Mouse (Mus musculus) gastrocnemius, adult 8-10 months (tissue): Measurements from ENCODE around the gene Prm2. TPM values are rescaled to one million over a fixed set of nuclear protein-coding genes. Genes with fewer than 3 reads are reported as not detected.

ENCODE experiments used
- total RNA-seq, 4 experiments: library from RNA; stranded (reverse); gene quantifications; 2 replicates each; pipeline ENCODE4 v1.2.4; 2022

The Prm2 gene
- total RNA-seq, 4 experiments from 2014 or later: not detected

Other genes starting within 250 kb of the Prm2 start
- under 1 TPM in 3 of 4 experiments, not detected in 1; 0.31 to 0.49 (median 0.35) TPM for gene Socs1, start 10.6 kb downstream of the Prm2 start, total RNA-seq
- gene Tnp2, start 7.5 kb downstream of the Prm2 start, total RNA-seq: not detected
- gene Prm3, start 5.2 kb downstream of the Prm2 start, total RNA-seq: not detected
- not detected for gene Prm1, start 9.7 kb upstream of the Prm2 start, total RNA-seq
- not detected for gene Gm11172, start 16.8 kb upstream of the Prm2 start, total RNA-seq
- gene Rmi2, start 38.9 kb upstream of the Prm2 start, total RNA-seq: 1 to 10 TPM in 2 of 4 experiments, under 1 TPM in 2; 0.48 to 1.8 (median 1.0) TPM